Comparison of ENCODE assay signal across 18 mouse cellular contexts in genomic region chr12:86776341-86776860, GRCm38 (mm10). TPM values are rescaled to one million over a fixed set of nuclear protein-coding genes. Genes with fewer than 3 reads are reported as not detected.
DNase-seq lines count a peak whose midpoint lies in the region; ATAC-seq and TF ChIP-seq lines count a peak whose summit lies in the region.
"Had no signal": no experiment of that assay in that cellular context is flagged by ENCODE, and none has a peak within 500 bp of the region (broad histone marks: within the 10 kb centered on the region; RNA-seq: fewer than 3 reads in every experiment).

No protein-coding gene starts in this region.

- no peak overlapping the region for H3K9ac ChIP-seq in intestine, embryonic 16.5 days (ENCODE audit: low read depth, low read length)
- H3K9ac ChIP-seq: forebrain, embryonic 13.5 days; hindbrain, embryonic 12.5 days had no signal

- H3K9me3 ChIP-seq in E14TG2a.4 (ENCODE audit: low read length), result peaks cover 7% of the 10 kb centered on the region
- no peaks in the 10 kb centered on the region for H3K9me3 ChIP-seq in intestine, embryonic 16.5 days (ENCODE audit: control insufficient read depth, low read length)
- H3K9me3 ChIP-seq: G1E; hindbrain, embryonic 12.5 days had no signal

- no peak overlapping the region for H3K4me3 ChIP-seq in gastrocnemius, adult 2 months
- H3K4me3 ChIP-seq in kidney, adult 2 months (ENCODE audit: insufficient read depth, low read depth, low read length), result no peak overlapping the region
- 0 out of 2 replicates have a peak overlapping the region, but pooled peaks have one; percentile 20 for H3K4me3 ChIP-seq in E14TG2a.4 (replicated peaks; ENCODE audit: low read length)
- no peak overlapping the region for H3K4me3 ChIP-seq in intestine, embryonic 16.5 days (ENCODE audit: low read length)
- H3K4me3 ChIP-seq: forebrain, embryonic 13.5 days; hindbrain, embryonic 12.5 days had no signal

- ATAC-seq in intestine, embryonic 16.5 days, result no peak
- ATAC-seq: forebrain, embryonic 13.5 days had no signal

- no peaks in the 10 kb centered on the region for H3K27me3 ChIP-seq in kidney, adult 2 months (replicated peaks; ENCODE audit: control insufficient read depth, insufficient read depth, low read length)
- H3K27me3 ChIP-seq in E14TG2a.4 (ENCODE audit: insufficient read depth, low read length), result no peaks in the 10 kb centered on the region
- H3K27me3 ChIP-seq in intestine, embryonic 16.5 days (replicated peaks; ENCODE audit: control insufficient read depth, insufficient read depth, low read length), result no peaks in the 10 kb centered on the region
- H3K27me3 ChIP-seq: forebrain, embryonic 13.5 days; hindbrain, embryonic 12.5 days had no signal

- DNase-seq in gastrocnemius, adult 2 months, result no peak
- DNase-seq in gastrocnemius, postnatal 10 days, result no peak
- no peak for DNase-seq in kidney, adult 2 months
- DNase-seq in kidney, postnatal 4 days, result no peak
- DNase-seq in cerebellum, postnatal 10 days, result no peak
- no peak for DNase-seq in cerebellum, adult 18-20 months

- peak overlapping the region; percentile 89 for H3K27ac ChIP-seq in gastrocnemius, adult 2 months
- peak overlapping the region; percentile 63; the same call in 1 of the 2 replicates for H3K27ac ChIP-seq in kidney, adult 2 months (ENCODE audit: insufficient read depth, low read depth, low read length)
- H3K27ac ChIP-seq in intestine, embryonic 16.5 days (ENCODE audit: low read length), result peak overlapping the region; percentile 23; the same call in 1 of the 2 replicates
- H3K27ac ChIP-seq: forebrain, embryonic 13.5 days; hindbrain, embryonic 12.5 days had no signal

- TF ChIP-seq POLR2A in kidney, adult 2 months (IDR thresholded peaks at IDR 0.05; ENCODE audit: low read depth, low read length), result no peak

- TF ChIP-seq CTCF in gastrocnemius, adult 2 months (IDR thresholded peaks at IDR 0.05), result no peak
- no peak for TF ChIP-seq CTCF in kidney, adult 2 months (conservative IDR thresholded peaks at IDR 0.05; ENCODE audit: insufficient read depth, insufficient read length, low read depth, low read length)
- TF ChIP-seq CTCF in E14TG2a.4 (conservative IDR thresholded peaks at IDR 0.05; ENCODE audit: low read length), result no peak

- intact Hi-C loops in gastrocnemius, adult 2 months (cut with DNase I), result loop anchor here (2.0 kb wide), 1 partner anchor 18 kb away; no protein-coding TSS in a partner anchor

- no peaks in the 10 kb centered on the region; the same call in 1 of the 2 replicates for H3K4me1 ChIP-seq in kidney, adult 2 months (ENCODE audit: control insufficient read depth, insufficient read depth, low read length)
- H3K4me1 ChIP-seq in E14TG2a.4 (replicated peaks; ENCODE audit: low read depth, low read length), result peaks cover 47% of the 10 kb centered on the region
- H3K4me1 ChIP-seq in intestine, embryonic 16.5 days (ENCODE audit: control insufficient read depth, insufficient read depth, low read length), result peaks cover 5% of the 10 kb centered on the region; the same call in 1 of the 2 replicates

- 66% methylated on average over 7 of the region's 7 CpGs for WGBS in kidney, adult 2 months
- 78% methylated on average over 7 of the region's 7 CpGs for WGBS in intestine, embryonic 16.5 days

- no peaks in the 10 kb centered on the region for H3K36me3 ChIP-seq in kidney, adult 2 months (ENCODE audit: control insufficient read depth, insufficient read depth, low read length)
- no peaks in the 10 kb centered on the region for H3K36me3 ChIP-seq in E14TG2a.4 (ENCODE audit: insufficient read depth, low read length)
- H3K36me3 ChIP-seq in intestine, embryonic 16.5 days (ENCODE audit: control insufficient read depth, insufficient read depth, low read length), result no peaks in the 10 kb centered on the region
- H3K36me3 ChIP-seq: G1E; hindbrain, embryonic 12.5 days had no signal

- H3K4me2 ChIP-seq in intestine, embryonic 16.5 days (ENCODE audit: low read depth, low read length), result no peak overlapping the region
- H3K4me2 ChIP-seq: forebrain, embryonic 13.5 days; hindbrain, embryonic 12.5 days had no signal

RNA-seq across cellular contexts. Expression of gene Lrrc74a, which starts 42.2 kb away (rescaled TPM):
- total RNA-seq in gastrocnemius, adult 2 months (2021), result not detected
- not detected for total RNA-seq in gastrocnemius, postnatal 10 days (2021)
- not detected in 2 replicates for polyA plus RNA-seq in kidney, adult 2 months (2012; rRNA removed)
- not detected in 2 replicates for polyA plus RNA-seq in intestine, embryonic 16.5 days (2015; fragmentation: Nextera tagmentation; extraction: Ambion mirVana)
- total RNA-seq: adrenal gland, postnatal 36 days; gastrocnemius, adult 18-20 months; left cerebral cortex, postnatal 36 days; megakaryocyte progenitor cell, adult 5-6 weeks; neutrophil, adult 5-6 weeks had no signal
- polyA plus RNA-seq: forebrain, embryonic 13.5 days; G1E; hindbrain, embryonic 12.5 days; kidney, embryonic 14.5 days; liver, embryonic 16.5 days had no signal

RNA-seq across cellular contexts. Expression of gene Angel1, which starts 50.1 kb away (rescaled TPM):
- total RNA-seq in gastrocnemius, adult 2 months (2021), result 1 to 10 TPM; 3.9 to 4.8 TPM
- total RNA-seq in gastrocnemius, postnatal 10 days (2021), result 1 to 10 TPM; 5.8 to 6.3 TPM
- polyA plus RNA-seq in kidney, adult 2 months (2012; rRNA removed), result 7.3 and 8.7 TPM in 2 replicates
- 4.8 and 5.3 TPM in 2 replicates for polyA plus RNA-seq in intestine, embryonic 16.5 days (2015; fragmentation: Nextera tagmentation; extraction: Ambion mirVana)

Comparison
In these comparisons a context has a peak if more than half of its experiments do, and no peak if none do; other contexts are left out.
1. H3K27ac ChIP-seq: peak in every context shown above with its lines; median percentile 89 in gastrocnemius, adult 2 months; 63 in kidney, adult 2 months; 23 in intestine, embryonic 16.5 days.